Mouse (Mus musculus) large intestine, adult 2 months (tissue): ENCODE results near the gene 2310007B03Rik. TPM values are rescaled to one million over a fixed set of nuclear protein-coding genes. Genes with fewer than 3 reads are reported as not detected.

ENCODE experiments used
- DNase-seq: peaks from one replicate; pipeline ENCODE4 v3.0.0-alpha.2; 2012; ENCODE audit warnings: low read depth, low spot score
- WGBS: fragments of 180-500 bp; shearing (Covaris S2); methylation state at CpG from one replicate; pipeline ENCODE4 v1.1.7; 2018; 5-methylcytosine and 5-hydroxymethylcytosine counted together
- polyA plus RNA-seq: library from polyadenylated mRNA; depleted of rRNA; stranded (reverse); fragments of >200 nt; gene quantifications from 2 replicates; pipeline ENCODE4 v1.2.3, GENCODE M21; 2012; rRNA removed

The 2310007B03Rik gene
- polyA plus RNA-seq, 1 experiment, result 8.4 TPM

DNA sequence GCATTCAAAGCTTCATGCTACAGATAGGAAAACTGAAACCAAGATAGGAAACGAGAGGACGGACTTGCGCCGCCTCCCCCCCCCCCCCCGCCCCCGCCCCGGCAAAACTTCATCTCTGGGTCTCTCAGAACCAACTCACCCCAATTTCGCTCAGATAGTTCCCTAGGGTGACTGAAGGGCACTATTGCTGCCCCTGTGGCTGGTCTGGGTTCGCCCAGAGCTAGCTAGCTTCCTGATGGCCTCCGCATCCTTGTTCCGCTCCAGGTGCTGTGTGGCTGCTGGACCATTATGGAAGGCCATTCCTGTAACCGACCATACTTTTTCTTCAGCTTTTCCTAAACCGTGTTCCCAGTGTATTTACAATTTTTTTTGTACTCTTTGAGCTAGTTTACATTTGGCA is 45.3 kb downstream of the 2310007B03Rik start:
- no peak for DNase-seq
- 25% methylated on average over 13 of the region's 13 CpGs for WGBS

DNA sequence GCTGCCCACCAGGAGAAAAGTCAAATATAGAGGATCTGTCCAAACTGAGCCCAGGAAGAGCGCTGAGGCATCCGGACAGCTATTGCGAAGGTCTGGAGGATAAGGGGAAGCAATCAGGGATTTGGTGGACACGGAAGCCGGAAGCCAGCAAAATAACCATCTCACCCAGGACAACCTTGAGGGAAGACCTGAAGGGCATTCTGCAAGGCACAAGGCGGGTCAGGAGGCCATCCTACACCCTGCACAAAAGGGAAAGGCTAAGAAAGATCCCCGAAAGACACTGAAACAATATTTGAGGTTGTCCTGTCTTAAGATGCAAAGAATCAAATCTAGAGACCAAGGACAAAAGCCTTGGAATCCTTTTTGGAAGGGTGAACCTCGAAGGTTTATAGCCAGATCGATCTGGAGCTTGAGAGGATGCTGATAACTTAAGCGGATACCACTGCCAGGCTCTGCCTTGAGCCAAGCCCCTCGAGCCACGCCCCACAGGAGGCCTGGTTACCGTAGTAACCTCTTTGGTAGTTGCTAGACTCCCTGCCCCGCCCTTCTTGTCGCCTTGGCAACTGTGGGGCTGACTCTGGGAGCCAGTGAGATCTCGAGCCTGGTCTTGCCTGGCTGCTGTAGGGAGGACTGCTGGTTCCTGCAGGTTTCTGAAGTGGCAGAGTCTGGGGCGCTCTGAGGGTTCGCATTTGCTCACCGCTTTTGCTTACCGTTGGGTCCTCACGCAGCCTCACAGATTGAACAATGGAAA is 45.9 kb downstream of the 2310007B03Rik start:
- peak; percentile 31 for DNase-seq
- 27% methylated on average over 21 of the region's 21 CpGs for WGBS

DNA sequence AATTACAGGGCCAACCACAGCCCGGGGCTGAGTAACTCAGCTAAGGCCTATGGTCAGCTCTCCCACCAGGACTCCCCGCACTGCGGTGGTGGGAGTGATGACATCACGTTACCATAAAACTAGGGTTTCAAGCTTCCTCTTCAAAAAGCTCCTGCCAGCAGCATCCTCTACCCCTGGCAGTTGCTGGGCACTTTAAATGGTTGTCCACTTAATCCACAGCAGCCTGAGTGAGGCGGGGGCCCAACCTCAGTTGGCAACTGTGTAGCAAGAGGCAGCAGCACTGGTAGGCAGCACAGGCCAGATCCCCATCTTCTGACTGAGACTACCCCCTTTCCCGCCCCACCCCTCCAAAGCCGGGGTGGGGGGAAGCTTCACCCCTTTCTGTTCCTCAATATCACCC is 58.0 kb downstream of the 2310007B03Rik start:
- WGBS, result 62% methylated on average over 7 of the region's 7 CpGs
- no peak for DNase-seq

DNA sequence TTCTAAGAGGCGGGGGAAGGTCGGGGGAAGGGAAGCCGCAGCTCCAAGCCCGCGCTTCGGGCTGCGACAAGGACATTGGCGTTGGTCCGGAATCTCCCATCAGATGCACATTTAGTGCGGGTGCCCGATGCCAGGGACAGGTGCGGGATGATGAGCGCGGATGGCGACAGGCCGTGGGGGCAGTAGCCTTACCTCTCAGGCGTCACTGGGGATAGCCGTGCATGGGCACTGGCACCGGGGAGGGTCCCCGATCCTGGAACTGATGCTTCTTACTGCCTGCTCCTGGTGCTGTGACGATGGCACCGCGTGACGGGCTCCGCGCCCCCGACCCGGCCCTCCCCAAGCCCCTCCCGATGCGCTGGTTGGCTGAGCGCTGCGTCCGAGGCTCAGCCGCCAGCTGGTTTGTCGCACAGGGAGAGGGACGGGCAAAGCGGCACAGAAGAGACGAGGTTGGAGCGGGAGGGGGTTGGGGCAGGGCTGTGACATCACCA is 59.1 kb downstream of the 2310007B03Rik start, which contains the start of gene Kif1a:
Gene Kif1a (minus strand): TSS at position 381 of the 491 bp plus-strand sequence.
- 1% methylated on average over 39 of the region's 39 CpGs for WGBS
- DNase-seq, result no peak

Other genes with a start within 250 kb of the 2310007B03Rik start
- gene Capn10, start 226.6 kb downstream of the 2310007B03Rik start, polyA plus RNA-seq, result 25.1 and 31.3 TPM in 2 replicates
- gene Gpr35, start 210.1 kb downstream of the 2310007B03Rik start, polyA plus RNA-seq, result 21.9 and 37.1 TPM in 2 replicates
- gene Aqp12, start 154.6 kb downstream of the 2310007B03Rik start, polyA plus RNA-seq, result 0.12 TPM in 1 of 2 replicates, not detected in the other
- gene Kif1a, start 59.0 kb downstream of the 2310007B03Rik start, polyA plus RNA-seq, result 1.4 and 2.7 TPM in 2 replicates
- gene Agxt, start 25.7 kb downstream of the 2310007B03Rik start, polyA plus RNA-seq, result 0.14 and 0.34 TPM in 2 replicates
- gene Crocc2, start 7.8 kb upstream of the 2310007B03Rik start, polyA plus RNA-seq, result 0.07 and 0.09 TPM in 2 replicates
- gene Sned1, start 74.9 kb upstream of the 2310007B03Rik start, polyA plus RNA-seq, result 1.7 and 2.6 TPM in 2 replicates
- gene Mterf4, start 145.0 kb upstream of the 2310007B03Rik start, polyA plus RNA-seq, result 7.9 and 8.7 TPM in 2 replicates
- gene Ppp1r7, start 181.9 kb upstream of the 2310007B03Rik start, polyA plus RNA-seq, result 3.6 and 4.7 TPM in 2 replicates
- 2.5 and 4.1 TPM in 2 replicates for gene Pask, start 182.5 kb upstream of the 2310007B03Rik start, polyA plus RNA-seq
- 20.0 and 35.3 TPM in 2 replicates for gene Ano7, start 213.0 kb upstream of the 2310007B03Rik start, polyA plus RNA-seq